Mouse (Mus musculus) lung, embryonic 15.5 days (tissue): ENCODE data around the gene Slc22a21. TPM values are rescaled to one million over a fixed set of nuclear protein-coding genes. Genes with fewer than 3 reads are reported as not detected.

ENCODE experiments used
- polyA plus RNA-seq: library from polyadenylated mRNA; unstranded; fragments of >200 nt; fragmentation: Nextera tagmentation; extraction: Ambion mirVana; gene quantifications from 2 replicates; pipeline ENCODE4 v1.2.1, GENCODE M21; 2015

The Slc22a21 gene
- polyA plus RNA-seq, 1 experiment from 2014 or later: 5.4 TPM

Other genes starting within 250 kb of the Slc22a21 start
- gene Irf1, start 210.3 kb downstream of the Slc22a21 start, polyA plus RNA-seq: 24.8 and 28.7 TPM in 2 replicates
- gene Gm17334, start 207.1 kb downstream of the Slc22a21 start, polyA plus RNA-seq: 0.22 and 0.36 TPM in 2 replicates
- gene Gm12216, start 121.1 kb downstream of the Slc22a21 start, polyA plus RNA-seq: 1.0 and 2.5 TPM in 2 replicates
- gene Slc22a5, start 88.7 kb downstream of the Slc22a21 start, polyA plus RNA-seq: 8.0 and 8.9 TPM in 2 replicates
- 0.51 and 0.88 TPM in 2 replicates for gene Slc22a4, start 47.8 kb upstream of the Slc22a21 start, polyA plus RNA-seq
- 13.0 and 16.4 TPM in 2 replicates for gene Pdlim4, start 88.7 kb upstream of the Slc22a21 start, polyA plus RNA-seq
- gene P4ha2, start 119.8 kb upstream of the Slc22a21 start, polyA plus RNA-seq: 37.7 and 38.4 TPM in 2 replicates